In genomic region chr2:35906174-35906798, GRCm38 (mm10) we compare ENCODE assay signal across 9 mouse cellular contexts.
A peak's percentile ranks its signal among the peaks of the same experiment; 100 is the strongest.
DNase-seq lines count a peak whose midpoint lies in the region; ATAC-seq and TF ChIP-seq lines count a peak whose summit lies in the region.
"Had no signal": no experiment of that assay in that cellular context is flagged by ENCODE, and none has a peak within 500 bp of the region (broad histone marks: within the 10 kb centered on the region; RNA-seq: fewer than 3 reads in every experiment).

No protein-coding gene starts in this region.

- no peaks in the 10 kb centered on the region for H3K36me3 ChIP-seq in forebrain, embryonic 16.5 days (ENCODE audit: control insufficient read depth, insufficient read depth)
- H3K36me3 ChIP-seq: limb, embryonic 15.5 days had no signal

- 0 out of 2 replicates have a peak overlapping the region, but pooled peaks have one; percentile 5 for H3K27ac ChIP-seq in forebrain, embryonic 16.5 days (ENCODE audit: low read length)
- H3K27ac ChIP-seq: limb, embryonic 15.5 days had no signal

- WGBS in forebrain, embryonic 16.5 days = 15% methylated on average over 11 of the region's 11 CpGs
- 20% methylated on average over 11 of the region's 11 CpGs for WGBS in large intestine, adult 2 months
- WGBS in lung, adult 2 months = 11% methylated on average over 11 of the region's 11 CpGs

- H3K4me3 ChIP-seq in forebrain, embryonic 16.5 days (replicated peaks; ENCODE audit: low read length) = no peak overlapping the region
- H3K4me3 ChIP-seq in lung, adult 2 months (replicated peaks; ENCODE audit: extremely low read depth, low read depth, low read length) = no peak overlapping the region
- H3K4me3 ChIP-seq: limb, embryonic 15.5 days had no signal

- TF ChIP-seq CTCF in lung, adult 2 months (IDR thresholded peaks at IDR 0.05; ENCODE audit: insufficient read depth, low read length) = peak; percentile 52; the same call in 1 of the 2 replicates

- H3K4me2 ChIP-seq in forebrain, embryonic 16.5 days (ENCODE audit: low read length) = no peak overlapping the region
- H3K4me2 ChIP-seq: limb, embryonic 15.5 days had no signal

- peak; percentile 85 for ATAC-seq in forebrain, embryonic 16.5 days

- intact Hi-C loops in heart, postnatal 36 days (cut with DNase I) = loop anchor here (1.0 to 5.0 kb wide), 5 partner anchors 25 to 367 kb away; no protein-coding TSS in a partner anchor

- no peaks in the 10 kb centered on the region for H3K9me3 ChIP-seq in forebrain, embryonic 16.5 days (ENCODE audit: control insufficient read depth, low read length)
- H3K9me3 ChIP-seq: limb, embryonic 15.5 days had no signal

- TF ChIP-seq POLR2A in lung, adult 2 months (IDR thresholded peaks at IDR 0.05; ENCODE audit: borderline replicate concordance, extremely low read depth, low read depth, low read length) = no peak

- no peaks in the 10 kb centered on the region for H3K27me3 ChIP-seq in forebrain, embryonic 16.5 days (replicated peaks; ENCODE audit: control insufficient read depth, insufficient read depth, low read length)
- H3K27me3 ChIP-seq: limb, embryonic 15.5 days had no signal

- H3K9ac ChIP-seq in forebrain, embryonic 16.5 days (replicated peaks; ENCODE audit: low read depth, low read length) = no peak overlapping the region
- H3K9ac ChIP-seq: limb, embryonic 15.5 days had no signal

- H3K4me1 ChIP-seq in forebrain, embryonic 16.5 days (replicated peaks; ENCODE audit: control insufficient read depth, insufficient read depth, low read length) = peaks cover 5% of the 10 kb centered on the region; the same call in 1 of the 2 replicates
- 0 out of 2 replicates have a peak, but pooled peaks cover 2% of the 10 kb centered on the region for H3K4me1 ChIP-seq in lung, adult 2 months (ENCODE audit: control insufficient read depth, insufficient read depth, low read length)

- DNase-seq in Muller cell, postnatal 12 days (ENCODE audit: inconsistent ontology term) = peak; percentile 60
- DNase-seq in cerebellum, adult 18-20 months = peak; percentile 74 to 78
- DNase-seq in heart, postnatal 36 days = peak; percentile 56 to 71
- peak; percentile 33 for DNase-seq in large intestine, adult 2 months (ENCODE audit: low read depth, low spot score)
- DNase-seq in lung, adult 2 months = peak; percentile 27
- peak; percentile 58 for DNase-seq in ovary, postnatal 14 days (ENCODE audit: low spot score)
- DNase-seq in thymus, postnatal 25 days = peak; percentile 48
